Mouse (Mus musculus) layer of hippocampus, adult 2 months (tissue): ENCODE measurements around the gene Bcas3. TPM values are rescaled to one million over a fixed set of nuclear protein-coding genes. Genes with fewer than 3 reads are reported as not detected.
"Not testable (repeated sequence)": the region's sequence is repeated elsewhere in the genome, so short reads cannot be mapped to it uniquely, and the experiment has no call there.

Experiments used
- DNase-seq, 2 experiments: peaks; one replicate each; pipeline ENCODE4 v3.0.0; 2022; ENCODE audit warnings: low spot score in 2 of 2
- H3K27ac ChIP-seq: fragments of 200-600 bp; 2 replicates; pipeline ENCODE4 v1.8.1; 2022
- H3K4me3 ChIP-seq: fragments of 200-600 bp; 2 replicates; pipeline ENCODE4 v1.8.1; 2022; ENCODE audit warnings: mild to moderate bottlenecking
- CTCF ChIP-seq: fragments of 200-600 bp; conservative IDR thresholded peaks from 2 replicates; pipeline ENCODE4 v1.8.1; 2022; ENCODE audit warnings: antibody characterized with exemption, mild to moderate bottlenecking, moderate library complexity
- total RNA-seq, 2 experiments: library from RNA; stranded (reverse); gene quantifications; 2 replicates each; pipeline ENCODE4 v1.2.3; 2021

The Bcas3 gene
- total RNA-seq, 2 experiments from 2014 or later, result 67.6 to 75.1 TPM

GRCm38 (mm10) chr11:85712026-85712804, 359.2 kb downstream of the Bcas3 start:
- DNase-seq, result no peak
- no peak for TF ChIP-seq CTCF
- Histone ChIP-seq H3K4me3 (no peak overlapping the region), H3K27ac (no peak overlapping the region)

GRCm38 (mm10) chr11:85712860-85713813, 360.2 kb downstream of the Bcas3 start:
- no peak for DNase-seq
- no peak overlapping the region for H3K4me3 ChIP-seq
- H3K27ac ChIP-seq, result no peak overlapping the region
- TF ChIP-seq CTCF, result no peak

GRCm38 (mm10) chr11:85713814-85714208, 360.8 kb downstream of the Bcas3 start:
- TF ChIP-seq CTCF, result no peak
- H3K4me3 ChIP-seq, result no peak overlapping the region
- DNase-seq, result no peak
- no peak overlapping the region for H3K27ac ChIP-seq

GRCm38 (mm10) chr11:85714312-85714931, 361.5 kb downstream of the Bcas3 start:
- Histone ChIP-seq H3K4me3 (no peak overlapping the region), H3K27ac (0 out of 2 replicates have a peak overlapping the region, but pooled peaks have one; percentile 2)
- no peak for TF ChIP-seq CTCF
- no peak for DNase-seq

GRCm38 (mm10) chr11:85716730-85717129, 363.8 kb downstream of the Bcas3 start:
- H3K27ac ChIP-seq, DNase-seq, H3K4me3 ChIP-seq: not testable (repeated sequence)

- TF ChIP-seq CTCF, result no peak
- H3K4me3 ChIP-seq, result no peak overlapping the region
- DNase-seq, result no peak
- no peak overlapping the region for H3K27ac ChIP-seq
Measured at GRCm38 (mm10) chr11:85719091-85719490, 366.1 kb downstream of the Bcas3 start.

- no peak overlapping the region for H3K27ac ChIP-seq
- no peak overlapping the region for H3K4me3 ChIP-seq
Measured at GRCm38 (mm10) chr11:85719766-85720165, 366.8 kb downstream of the Bcas3 start.

GRCm38 (mm10) chr11:85720269-85720773, 367.4 kb downstream of the Bcas3 start:
- no peak for DNase-seq
- no peak overlapping the region for H3K4me3 ChIP-seq
- H3K27ac ChIP-seq, result no peak overlapping the region
- TF ChIP-seq CTCF, result no peak

More at GRCm38 (mm10) chr11:85719766-85720165, 366.8 kb downstream of the Bcas3 start:
- no peak for TF ChIP-seq CTCF
- DNase-seq, result no peak

GRCm38 (mm10) chr11:85721986-85722385, 369.0 kb downstream of the Bcas3 start:
- Histone ChIP-seq H3K4me3 (no peak overlapping the region), H3K27ac (no peak overlapping the region)
- TF ChIP-seq CTCF, result no peak
- DNase-seq, result no peak

- DNase-seq, result no peak
- no peak overlapping the region for H3K27ac ChIP-seq
- no peak overlapping the region for H3K4me3 ChIP-seq
- no peak for TF ChIP-seq CTCF
Measured at GRCm38 (mm10) chr11:85724159-85724558, 371.2 kb downstream of the Bcas3 start.

- TF ChIP-seq CTCF, result no peak
Measured at GRCm38 (mm10) chr11:85729725-85730124, 376.8 kb downstream of the Bcas3 start.

GRCm38 (mm10) chr11:85732462-85733012, 379.6 kb downstream of the Bcas3 start:
- no peak for TF ChIP-seq CTCF
- no peak for DNase-seq
- no peak overlapping the region for H3K4me3 ChIP-seq
- no peak overlapping the region for H3K27ac ChIP-seq

More at GRCm38 (mm10) chr11:85729725-85730124, 376.8 kb downstream of the Bcas3 start:
- Histone ChIP-seq H3K27ac (no peak overlapping the region), H3K4me3 (no peak overlapping the region)
- DNase-seq, result no peak

GRCm38 (mm10) chr11:85733577-85733976, 380.6 kb downstream of the Bcas3 start:
- peak; percentile 62 for TF ChIP-seq CTCF
- DNase-seq, result no peak
- Histone ChIP-seq H3K27ac (no peak overlapping the region), H3K4me3 (no peak overlapping the region)
